Mouse (Mus musculus) CH12.LX (cell line): ENCODE data around the gene Cdh5. TPM values are rescaled to one million over a fixed set of nuclear protein-coding genes. Genes with fewer than 3 reads are reported as not detected.
"Not testable (repeated sequence)": the region's sequence is repeated elsewhere in the genome, so short reads cannot be mapped to it uniquely, and the experiment has no call there.

Source experiments
- DNase-seq: peaks from one replicate; pipeline ENCODE4 v3.0.0-alpha.2; 2013; ENCODE audit errors: extremely low read depth
- H3K27ac ChIP-seq: 2 replicates; pipeline ENCODE4 v1.5.1; 2012; ENCODE audit warnings: low read depth, mild to moderate bottlenecking, control low read depth, moderate library complexity; ENCODE audit not compliant: insufficient read depth
- H3K27me3 ChIP-seq: replicated peaks from 2 replicates; pipeline ENCODE3; 2012; ENCODE audit warnings: inconsistent platforms
- H3K36me3 ChIP-seq, 2 experiments: replicated peaks in 1 of 2; 2 replicates each; pipeline versions ENCODE3 to v1.6.1; 2012; ENCODE audit warnings: inconsistent platforms in 1 of 2, low read length in 1 of 2, mild to moderate bottlenecking in 1 of 2, mixed read lengths in 1 of 2, moderate library complexity in 1 of 2; ENCODE audit not compliant: control insufficient read depth in 1 of 2, insufficient read depth in 1 of 2
- H3K4me1 ChIP-seq, 2 experiments: 2 replicates each; pipeline ENCODE4 v1.6.1; 2012; ENCODE audit warnings: inconsistent platforms in 1 of 2, moderate library complexity in 1 of 2; ENCODE audit not compliant: insufficient read depth in 2 of 2, control insufficient read depth in 1 of 2
- H3K4me2 ChIP-seq: 2 replicates; pipeline ENCODE4 v1.6.1; 2012; ENCODE audit warnings: low read depth, mild to moderate bottlenecking, control low read depth; ENCODE audit not compliant: poor library complexity, insufficient read depth, severe bottlenecking
- H3K4me3 ChIP-seq, 3 experiments: fragments of 150-350 bp in 1 of 3; sonication (generic) in 1 of 3; replicated peaks in 1 of 3; 2 replicates each; pipeline versions ENCODE3 to v1.5.1; 2011 to 2012; ENCODE audit warnings: low read depth in 2 of 3, low read length in 2 of 3, mild to moderate bottlenecking in 2 of 3, moderate library complexity in 2 of 3, control low read depth in 1 of 3, improper control_type of control experiment in 1 of 3, inconsistent platforms in 1 of 3, mixed read lengths in 1 of 3; ENCODE audit not compliant: poor library complexity in 1 of 3
- H3K79me2 ChIP-seq: replicated peaks from 2 replicates; pipeline ENCODE4 v1.6.1; 2012; ENCODE audit warnings: mild to moderate bottlenecking, moderate library complexity; ENCODE audit not compliant: control insufficient read depth, poor library complexity, insufficient read depth, severe bottlenecking; ENCODE audit errors: extremely low read depth
- H3K9ac ChIP-seq: 2 replicates; pipeline ENCODE4 v1.6.1; 2012; ENCODE audit warnings: low read depth, mild to moderate bottlenecking, control low read depth, moderate library complexity; ENCODE audit not compliant: insufficient read depth
- H3K9me3 ChIP-seq: replicated peaks from 2 replicates; pipeline ENCODE3; 2012; ENCODE audit warnings: low read length, inconsistent platforms, mixed read lengths
- CTCF ChIP-seq, 2 experiments: IDR thresholded peaks in 1 of 2; conservative IDR thresholded peaks in 1 of 2; 2 replicates each; pipeline ENCODE4 v1.5.1; 2011 to 2012; ENCODE audit warnings: low read depth in 2 of 2, low read length in 2 of 2, improper control_type of control experiment in 1 of 2, inconsistent platforms in 1 of 2, mild to moderate bottlenecking in 1 of 2, moderate library complexity in 1 of 2
- E2F4 ChIP-seq: IDR thresholded peaks from 2 replicates; pipeline ENCODE4 v1.6.1; 2011; ENCODE audit warnings: low read depth, low read length, improper control_type of control experiment; ENCODE audit not compliant: insufficient replicate concordance
- ELF1 ChIP-seq: IDR thresholded peaks from 2 replicates; pipeline ENCODE4 v1.6.1; 2014; ENCODE audit warnings: low read depth, mild to moderate bottlenecking, inconsistent platforms, low read length, improper control_type of control experiment
- EP300 ChIP-seq: IDR thresholded peaks from 2 replicates; pipeline ENCODE4 v1.6.1; 2011; ENCODE audit warnings: low read length, improper control_type of control experiment
- ETS1 ChIP-seq: conservative IDR thresholded peaks from 2 replicates; pipeline ENCODE4 v1.6.1; 2012; ENCODE audit warnings: low read depth, mild to moderate bottlenecking, inconsistent platforms, low read length, improper control_type of control experiment, moderate library complexity
- JUN ChIP-seq: IDR thresholded peaks from 2 replicates; pipeline ENCODE4 v1.6.1; 2011; ENCODE audit warnings: low read depth, mild to moderate bottlenecking, low read length, improper control_type of control experiment, moderate library complexity; ENCODE audit not compliant: insufficient read depth
- MAFK ChIP-seq: IDR thresholded peaks from 2 replicates; pipeline ENCODE4 v1.6.1; 2011; ENCODE audit warnings: low read length, improper control_type of control experiment; ENCODE audit not compliant: insufficient replicate concordance
- MYC ChIP-seq: IDR thresholded peaks from 2 replicates; pipeline ENCODE4 v1.6.1; 2011; ENCODE audit warnings: low read depth, mild to moderate bottlenecking, improper control_type of control experiment, low read length
- NELFE ChIP-seq: IDR thresholded peaks from 2 replicates; pipeline ENCODE4 v1.6.1; 2011; ENCODE audit warnings: low read depth, low read length, improper control_type of control experiment
- NRF1 ChIP-seq: IDR thresholded peaks from 2 replicates; pipeline ENCODE4 v1.6.1; 2014; ENCODE audit warnings: low read depth, mild to moderate bottlenecking, inconsistent platforms, low read length, improper control_type of control experiment, moderate library complexity
- POLR2AphosphoS2 ChIP-seq: IDR thresholded peaks from 2 replicates; pipeline ENCODE4 v1.6.1; 2011; ENCODE audit warnings: low read depth, low read length, improper control_type of control experiment
- RAD21 ChIP-seq: IDR thresholded peaks from 2 replicates; pipeline ENCODE4 v1.6.1; 2011; ENCODE audit warnings: low read depth, mild to moderate bottlenecking, low read length, improper control_type of control experiment, moderate library complexity
- RCOR1 ChIP-seq: conservative IDR thresholded peaks from 2 replicates; pipeline ENCODE4 v1.6.1; 2012; ENCODE audit warnings: low read depth, mild to moderate bottlenecking, inconsistent platforms, low read length, improper control_type of control experiment
- SIN3A ChIP-seq: IDR thresholded peaks from 2 replicates; pipeline ENCODE4 v1.6.1; 2012; ENCODE audit warnings: low read length, improper control_type of control experiment, inconsistent platforms
- TBP ChIP-seq: conservative IDR thresholded peaks from 2 replicates; pipeline ENCODE4 v1.6.1; 2011; ENCODE audit warnings: low read depth, low read length, improper control_type of control experiment
- TCF12 ChIP-seq: IDR thresholded peaks from 2 replicates; pipeline ENCODE4 v1.6.1; 2014; ENCODE audit warnings: low read depth, mild to moderate bottlenecking, inconsistent platforms, low read length, improper control_type of control experiment
- ZC3H11A ChIP-seq: IDR thresholded peaks from 2 replicates; pipeline ENCODE4 v1.6.1; 2012; ENCODE audit warnings: low read depth, mild to moderate bottlenecking, inconsistent platforms, low read length, improper control_type of control experiment
- ZMIZ1 ChIP-seq: IDR thresholded peaks from 2 replicates; pipeline ENCODE4 v1.6.1; 2012; ENCODE audit warnings: low read depth, mild to moderate bottlenecking, inconsistent platforms, low read length, improper control_type of control experiment
- dilution Hi-C: fragments of 300-500 bp; cut with MboI; formaldehyde crosslinking; loops from 2 replicates; pipeline ENCODE4 v1.14.3; 2020; ENCODE audit warnings: low sequenced_read_pairs; ENCODE audit not compliant: extremely low pct_unique_long_range_greater_than_20kb, extremely low pct_ligation_motif_present
- in situ Hi-C: fragments of 300-500 bp; cut with MboI; formaldehyde crosslinking; loops from 3 replicates; pipeline ENCODE4 v1.14.3; 2019; ENCODE audit warnings: low sequenced_read_pairs, low pct_ligation_motif_present, low pct_unique_long_range_greater_than_20kb, mixed read lengths
- polyA plus RNA-seq: library from polyadenylated mRNA; unstranded; fragments of >175 nt; gene quantifications from 2 replicates; pipeline ENCODE4 v1.2.1, GENCODE M21; 2012; ENCODE audit warnings: low read depth; ENCODE audit not compliant: insufficient read length
- total RNA-seq, 2 experiments: library from RNA; depleted of rRNA; stranded (reverse); fragments of 300-350 nt in 1 of 2; fragments of >200 nt in 1 of 2; gene quantifications; 2 replicates each; pipeline ENCODE4 v1.2.3; 2012 to 2014

The Cdh5 gene
- total and polyA plus RNA-seq, 3 experiments = 0.25 to 1.8 (median 0.48) TPM

GRCm38 (mm10) chr8:104099347-104100099, 1.9 kb upstream of the Cdh5 start:
- no peak for TF ChIP-seq RAD21
- TF ChIP-seq NRF1 = no peak
- no peak for TF ChIP-seq POLR2AphosphoS2
- no peak for TF ChIP-seq RCOR1
- no peak for TF ChIP-seq TCF12
- no peak for TF ChIP-seq ZMIZ1
- no peak for TF ChIP-seq ETS1
- TF ChIP-seq MYC = no peak
- Histone ChIP-seq H3K9ac (no peak overlapping the region), H3K4me2 (no peak overlapping the region), H3K27me3 (peaks cover 6% of the 10 kb centered on the region), H3K79me2 (no peaks in the 10 kb centered on the region), H3K36me3 (no peaks in the 10 kb centered on the region), H3K4me1 (peaks cover 6 to 32% of the 10 kb centered on the region in 2 experiments), H3K27ac (no peak overlapping the region), H3K4me3 (no peak overlapping the region), H3K9me3 (no peaks in the 10 kb centered on the region)
- dilution Hi-C loops (no loop called here), in situ Hi-C loops (loop anchor here (5.0 kb wide), 2 partner anchors 43 to 123 kb away; no protein-coding TSS in a partner anchor)
- no peak for DNase-seq

GRCm38 (mm10) chr8:104100724-104101123, 701 bp upstream of the Cdh5 start:
- H3K36me3 ChIP-seq, H3K27me3 ChIP-seq, DNase-seq, H3K27ac ChIP-seq, H3K4me3 ChIP-seq, H3K9me3 ChIP-seq, dilution Hi-C loops, H3K9ac ChIP-seq, in situ Hi-C loops, H3K4me2 ChIP-seq, H3K79me2 ChIP-seq: not testable (repeated sequence)
- H3K4me1 ChIP-seq = peaks cover 6 to 32% of the 10 kb centered on the region in 2 experiments
- peak; percentile 90 for TF ChIP-seq MAFK

GRCm38 (mm10) chr8:104103462-104103861, 2.0 kb downstream of the Cdh5 start:
- peaks cover 6 to 32% of the 10 kb centered on the region in 2 experiments for H3K4me1 ChIP-seq
- in situ Hi-C loops (no loop called here), dilution Hi-C loops (no loop called here)
- no peak overlapping the region for H3K4me3 ChIP-seq
- no peak for TF ChIP-seq MYC
- no peak for TF ChIP-seq TBP
- no peak for TF ChIP-seq E2F4
- TF ChIP-seq EP300 = no peak
- TF ChIP-seq SIN3A = no peak
- no peak for TF ChIP-seq CTCF (conservative IDR thresholded peaks at IDR 0.05 in 1 of 2, IDR thresholded peaks at IDR 0.05 in 1 of 2; ENCODE audit: low read depth in 2 of 2, low read length in 2 of 2)
- TF ChIP-seq NRF1 = no peak
- TF ChIP-seq NELFE = no peak
- no peak for TF ChIP-seq ZMIZ1
- TF ChIP-seq ZC3H11A = no peak
- TF ChIP-seq JUN = no peak
- TF ChIP-seq ELF1 = no peak
- H3K9ac ChIP-seq = no peak overlapping the region
- no peak overlapping the region for H3K27ac ChIP-seq
- no peak for DNase-seq
- no peaks in the 10 kb centered on the region for H3K36me3 ChIP-seq
- H3K9me3 ChIP-seq = no peaks in the 10 kb centered on the region
- H3K27me3 ChIP-seq = no peaks in the 10 kb centered on the region
- no peak overlapping the region for H3K4me2 ChIP-seq
- H3K79me2 ChIP-seq = no peaks in the 10 kb centered on the region
